Mouse (Mus musculus): Measurements from ENCODE around the gene Otub2.

DNA sequence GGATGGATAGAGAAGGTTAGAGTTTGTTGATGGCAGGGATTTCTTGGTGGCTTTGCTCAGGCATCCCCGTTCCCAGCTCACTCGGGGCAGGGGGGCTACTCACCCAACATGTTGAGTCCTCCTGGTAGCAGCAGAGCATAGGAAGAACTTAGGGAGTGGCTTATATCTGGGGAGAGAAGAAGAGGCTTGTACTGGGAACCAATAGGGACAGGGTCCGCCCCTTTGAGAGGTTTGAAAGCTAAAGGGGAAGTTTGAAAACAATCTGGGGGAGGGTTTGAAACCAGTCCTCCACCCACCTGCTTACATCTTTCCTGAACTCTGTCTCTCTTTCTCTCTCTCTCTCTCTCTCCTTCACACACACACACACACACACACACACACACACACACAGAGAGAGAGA is 55.0 kb downstream of the Otub2 start, which contains the start of gene Ifi27l2a:
- TF ChIP-seq POLR2A (IDR thresholded peaks at IDR 0.05; ENCODE audit: borderline replicate concordance, low read depth, low read length) (no peak), CTCF (IDR thresholded peaks at IDR 0.05; ENCODE audit: low read depth, low read length) (no peak)
